Mouse (Mus musculus) ovary, adult 18-20 months (tissue): ENCODE results near the gene Sox6.

Source experiments
- DNase-seq: peaks from one replicate; pipeline ENCODE4 v3.0.0; 2022; ENCODE audit warnings: low spot score, mixed read lengths

Gene Sox6

DNA sequence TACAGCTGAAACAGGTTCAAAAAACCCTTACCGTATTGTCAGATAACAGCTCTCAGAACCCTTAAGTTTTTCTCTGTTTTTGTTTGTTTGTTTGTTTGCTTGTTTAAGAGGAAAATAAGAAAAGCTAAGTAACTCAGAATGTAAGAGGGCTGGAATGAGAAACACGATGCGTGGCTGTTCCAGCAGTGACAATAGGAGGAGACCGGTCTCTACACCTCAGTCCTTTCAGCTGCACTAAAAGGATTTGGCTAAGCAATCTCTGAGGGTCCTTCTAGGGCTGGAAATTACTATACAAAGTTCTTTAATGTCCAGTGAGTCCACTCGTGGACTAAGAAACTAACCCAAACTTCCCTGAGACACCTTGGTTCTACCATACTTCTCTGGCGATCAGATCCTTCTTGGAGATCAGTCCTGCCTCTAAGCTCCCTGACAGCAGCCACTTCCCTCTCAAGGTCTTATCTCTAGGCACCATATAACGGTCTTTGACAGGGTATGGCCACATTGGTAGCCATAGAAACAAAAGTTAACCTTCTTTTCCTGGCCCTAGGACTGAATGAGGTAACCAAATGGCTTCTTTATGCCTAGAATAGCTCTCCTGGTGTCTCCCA, 488.3 kb downstream of the Sox6 start:
- DNase-seq = no peak

DNA sequence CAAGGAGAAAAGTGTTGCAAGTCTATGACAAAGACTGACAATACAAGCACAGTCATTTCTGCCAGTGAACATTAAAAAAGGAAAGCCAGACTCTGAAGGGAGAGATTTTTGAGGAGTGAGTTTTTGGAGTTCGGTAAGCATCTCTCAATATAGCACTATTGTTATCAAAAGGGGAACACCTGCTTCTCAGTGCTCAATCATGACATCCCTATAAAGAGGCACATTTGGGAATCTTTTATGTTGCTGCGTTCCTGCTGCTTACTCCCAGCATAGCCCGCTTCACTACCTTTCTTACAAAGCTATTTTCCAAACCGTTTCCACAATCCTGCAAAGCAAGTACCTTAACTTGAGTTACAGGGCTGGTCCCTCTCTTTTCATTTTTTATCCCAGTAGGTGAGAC, 488.9 kb downstream of the Sox6 start:
- DNase-seq = no peak

DNA sequence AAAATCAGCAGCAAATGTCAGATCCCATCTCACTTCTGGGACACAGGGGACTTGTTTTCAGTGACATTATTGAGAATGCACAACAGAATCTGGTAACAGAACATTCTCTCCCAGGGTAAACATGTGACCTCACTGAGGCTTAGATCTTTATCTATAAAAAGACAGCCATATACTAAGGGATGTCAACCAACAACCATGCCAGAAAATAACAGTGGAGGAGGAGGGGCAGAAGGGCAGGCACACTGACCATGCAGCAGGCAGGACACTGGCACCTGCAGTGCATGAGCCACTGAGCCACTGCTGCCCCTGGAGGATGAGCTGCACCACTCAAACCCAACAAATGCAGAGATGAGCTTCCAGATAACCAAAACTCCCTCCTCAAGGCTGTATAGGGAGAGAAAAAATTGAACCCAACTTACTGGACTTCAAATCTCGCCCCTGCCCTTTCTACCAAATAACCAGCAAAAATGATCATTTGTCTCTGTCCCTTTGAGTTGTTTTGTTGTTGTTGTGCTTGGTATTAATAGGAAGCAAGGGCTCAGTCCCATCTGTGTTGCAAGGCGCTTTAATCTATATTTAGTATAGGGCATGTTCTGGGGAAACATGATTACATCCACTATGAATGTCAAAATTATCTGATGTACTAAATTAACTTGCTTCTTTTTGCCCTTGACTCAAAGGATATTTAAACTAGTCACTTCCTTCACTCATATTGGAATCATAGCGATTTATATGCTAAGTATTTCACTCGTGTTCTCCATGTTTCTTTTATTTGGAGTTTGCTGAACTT, 492.8 kb downstream of the Sox6 start:
- DNase-seq = no peak

- DNase-seq = no peak
Observed at GRCm38 (mm10) chr7:115543596-115543995, 495.0 kb downstream of the Sox6 start.

GRCm38 (mm10) chr7:115540261-115540660, 498.3 kb downstream of the Sox6 start:
- no peak for DNase-seq

GRCm38 (mm10) chr7:115539003-115539402, 499.6 kb downstream of the Sox6 start:
- no peak for DNase-seq

GRCm38 (mm10) chr7:115537636-115538035, 501.0 kb downstream of the Sox6 start:
- DNase-seq = no peak

DNA sequence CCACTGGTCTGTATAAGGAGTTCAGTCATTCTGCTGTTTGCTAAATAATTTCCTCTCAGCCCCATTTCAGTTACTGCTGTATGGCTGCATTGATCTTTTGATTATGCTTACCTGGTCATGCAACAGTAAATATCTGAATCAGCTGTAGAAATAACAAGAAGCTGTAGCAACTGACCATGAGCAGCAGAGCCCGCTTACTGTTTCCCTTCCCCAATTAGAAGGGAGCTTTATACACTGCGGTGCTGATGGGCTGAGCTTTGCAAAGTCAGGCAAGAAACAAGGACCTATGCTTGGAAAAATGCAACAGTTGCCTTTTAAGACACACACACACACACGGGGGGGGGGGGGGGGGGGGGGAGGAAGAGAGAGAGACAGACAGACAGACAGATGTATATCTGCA, 502.1 kb downstream of the Sox6 start:
- no peak for DNase-seq

DNA sequence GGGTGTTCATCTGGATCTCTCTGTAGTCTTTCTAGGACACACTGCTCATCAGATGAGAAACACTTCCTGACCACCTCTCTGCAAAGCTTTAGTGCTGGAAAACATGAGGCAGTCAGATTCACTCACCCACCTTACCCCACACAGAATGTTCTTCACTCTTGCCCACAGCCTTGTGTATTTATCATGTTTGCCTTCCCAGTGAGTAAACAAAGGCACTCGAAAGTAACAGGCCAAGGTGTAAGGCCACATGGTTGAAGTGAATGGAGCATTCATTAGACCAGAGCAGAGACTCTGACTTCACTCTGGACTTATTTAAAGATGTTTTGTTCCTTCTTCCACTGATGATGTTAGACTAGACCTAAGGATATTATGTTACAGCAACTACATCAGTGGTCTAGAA, 506.7 kb downstream of the Sox6 start:
- no peak for DNase-seq

- no peak for DNase-seq
Observed at GRCm38 (mm10) chr7:115531217-115531616, 507.4 kb downstream of the Sox6 start.

- DNase-seq = no peak
Observed at GRCm38 (mm10) chr7:115517701-115518100, 520.9 kb downstream of the Sox6 start.

GRCm38 (mm10) chr7:115513681-115514080, 524.9 kb downstream of the Sox6 start:
- DNase-seq = no peak

GRCm38 (mm10) chr7:115511777-115512176, 526.8 kb downstream of the Sox6 start:
- DNase-seq = no peak

- DNase-seq = no peak
Observed at GRCm38 (mm10) chr7:115511091-115511490, 527.5 kb downstream of the Sox6 start.

- no peak for DNase-seq
Observed at GRCm38 (mm10) chr7:115510045-115510444, 528.6 kb downstream of the Sox6 start.

GRCm38 (mm10) chr7:115506385-115506784, 532.2 kb downstream of the Sox6 start:
- DNase-seq = no peak

- DNase-seq = no peak
Observed at GRCm38 (mm10) chr7:115501497-115501896, 537.1 kb downstream of the Sox6 start.

DNA sequence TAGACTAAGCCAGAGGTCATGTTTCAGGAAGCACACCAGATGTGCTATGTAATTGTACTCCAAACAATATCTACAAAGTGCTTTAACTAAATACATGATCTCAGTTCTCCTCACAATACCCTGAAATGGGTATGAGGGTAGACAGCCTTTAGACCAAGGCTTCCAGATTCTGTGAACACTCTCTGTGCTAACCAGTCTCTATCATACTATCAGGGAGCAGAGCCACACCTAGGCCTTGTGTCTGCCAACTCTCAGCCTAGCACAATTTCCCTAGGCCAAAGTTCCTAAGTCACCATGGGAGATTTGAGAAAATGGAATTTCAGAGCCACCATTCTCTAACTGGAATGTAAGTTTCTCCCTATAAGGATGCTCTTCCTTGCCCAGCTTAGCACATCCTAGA, 537.8 kb downstream of the Sox6 start:
- DNase-seq = no peak

GRCm38 (mm10) chr7:115500170-115500569, 538.4 kb downstream of the Sox6 start:
- DNase-seq = no peak

- DNase-seq = no peak
Observed at GRCm38 (mm10) chr7:115491721-115492120, 546.9 kb downstream of the Sox6 start.

GRCm38 (mm10) chr7:115489608-115490007, 549.0 kb downstream of the Sox6 start:
- DNase-seq = no peak

DNA sequence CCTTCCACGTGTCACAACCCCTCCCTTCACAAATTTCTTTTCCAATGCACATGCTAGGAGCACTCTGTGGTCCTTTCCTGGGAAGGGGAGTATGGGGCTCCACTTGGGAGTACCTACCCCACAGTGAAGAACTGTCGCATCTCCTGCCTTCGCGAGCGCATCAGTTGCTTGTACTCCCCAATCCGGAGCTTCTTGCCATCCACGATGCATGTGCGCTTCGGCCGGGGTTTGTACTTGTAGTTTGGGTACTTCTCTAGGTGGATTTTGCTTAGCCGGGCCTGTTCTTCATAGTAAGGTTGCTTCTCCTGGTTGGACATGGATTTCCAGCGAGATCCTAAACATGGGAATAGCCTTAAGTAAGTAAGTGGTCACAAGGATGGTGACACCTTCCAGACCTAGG, 552.2 kb downstream of the Sox6 start:
- no peak for DNase-seq

GRCm38 (mm10) chr7:115485664-115486409, 552.8 kb downstream of the Sox6 start:
- no peak for DNase-seq
